Mouse (Mus musculus) embryonic facial prominence, embryonic 14.5 days (tissue): ENCODE data around the gene Rab26. TPM values are rescaled to one million over a fixed set of nuclear protein-coding genes. Genes with fewer than 3 reads are reported as not detected.

Source experiments
- ATAC-seq: fragments of 200-750 bp; cut with Nextera tagmentation; 2 replicates; pipeline ENCODE4 v1.8.0; 2017; ENCODE audit warnings: low read depth, moderate number of reproducible peaks, moderate TSS enrichment
- DNase-seq: peaks from one replicate; pipeline ENCODE4 v3.0.0-alpha.2; 2015; ENCODE audit warnings: low spot score
- H3K27ac ChIP-seq: fragments of 300-500 bp; sonication (generic); replicated peaks from 2 replicates; pipeline ENCODE4 v1.5.1; 2014; ENCODE audit warnings: low read depth, mild to moderate bottlenecking, low read length, moderate library complexity
- H3K27me3 ChIP-seq: fragments of 300-500 bp; sonication (generic); replicated peaks from 2 replicates; pipeline ENCODE4 v1.6.1; 2014; ENCODE audit warnings: low read length; ENCODE audit not compliant: control insufficient read depth, insufficient read depth
- H3K36me3 ChIP-seq: fragments of 300-500 bp; sonication (generic); 2 replicates; pipeline ENCODE4 v1.6.1; 2014; ENCODE audit warnings: low read length, mixed read lengths; ENCODE audit not compliant: control insufficient read depth, insufficient read depth
- H3K4me1 ChIP-seq: fragments of 300-500 bp; sonication (generic); 2 replicates; pipeline ENCODE4 v1.6.1; 2014; ENCODE audit warnings: antibody characterized with exemption, low read length; ENCODE audit not compliant: control insufficient read depth, insufficient read depth
- H3K4me2 ChIP-seq: fragments of 300-500 bp; sonication (generic); 2 replicates; pipeline ENCODE4 v1.6.1; 2014; ENCODE audit warnings: low read depth, mild to moderate bottlenecking, low read length, moderate library complexity, mixed read lengths
- H3K4me3 ChIP-seq: fragments of 300-500 bp; sonication (generic); 2 replicates; pipeline ENCODE4 v1.5.1; 2014; ENCODE audit warnings: low read depth, mild to moderate bottlenecking, low read length
- H3K9ac ChIP-seq: fragments of 300-500 bp; sonication (generic); 2 replicates; pipeline ENCODE4 v1.6.1; 2014; ENCODE audit warnings: low read depth, mild to moderate bottlenecking, low read length, moderate library complexity, mixed read lengths
- H3K9me3 ChIP-seq: fragments of 300-500 bp; sonication (generic); 2 replicates; pipeline ENCODE4 v1.6.1; 2016; ENCODE audit warnings: low read length; ENCODE audit not compliant: control insufficient read depth
- WGBS: fragments of 180-500 bp; shearing (Covaris S2); extraction: QIAGEN DNeasy Blood & Tissue Kit; methylation state at CpG from one replicate; pipeline ENCODE4 v1.1.7; 2014; 5-methylcytosine and 5-hydroxymethylcytosine counted together
- polyA plus RNA-seq: library from polyadenylated mRNA; unstranded; fragments of >200 nt; fragmentation: Nextera tagmentation; extraction: Ambion mirVana; gene quantifications from 2 replicates; pipeline ENCODE4 v1.2.1, GENCODE M21; 2014

Gene Rab26
- polyA plus RNA-seq, 1 experiment from 2014 or later: 2.9 TPM

DNA sequence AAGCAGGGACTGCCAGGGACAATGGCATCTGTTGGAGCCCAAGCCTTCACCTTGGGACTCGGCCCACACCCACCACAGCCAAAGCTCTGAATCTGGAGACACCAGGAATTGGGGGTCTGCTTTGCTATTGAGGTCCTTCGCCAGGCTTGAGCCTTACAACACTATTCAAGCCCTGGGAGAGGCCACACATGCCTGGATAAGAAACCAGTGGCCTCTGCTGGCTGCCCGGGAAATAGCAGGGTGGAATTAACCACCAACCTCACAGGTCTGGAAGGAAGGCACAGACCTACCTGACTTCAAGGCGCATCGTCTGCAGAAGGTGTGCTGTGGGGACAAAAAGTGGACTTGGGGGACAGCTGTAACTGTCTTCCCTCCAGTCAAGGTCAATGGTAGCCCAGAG, 20.4 kb downstream of the Rab26 start:
- DNase-seq (peak; percentile 62), ATAC-seq (peak; percentile 50; the same call in 1 of the 2 replicates)
- 0 out of 2 replicates have a peak overlapping the region, but pooled peaks have one; percentile 12 for H3K4me2 ChIP-seq
- H3K4me1 ChIP-seq: no peaks in the 10 kb centered on the region
- no peak overlapping the region for H3K27ac ChIP-seq
- H3K9me3 ChIP-seq: no peaks in the 10 kb centered on the region
- H3K36me3 ChIP-seq: peaks cover 97% of the 10 kb centered on the region
- no peak overlapping the region for H3K4me3 ChIP-seq
- no peaks in the 10 kb centered on the region for H3K27me3 ChIP-seq
- 55% methylated on average over 5 of the region's 5 CpGs for WGBS
- H3K9ac ChIP-seq: no peak overlapping the region

DNA sequence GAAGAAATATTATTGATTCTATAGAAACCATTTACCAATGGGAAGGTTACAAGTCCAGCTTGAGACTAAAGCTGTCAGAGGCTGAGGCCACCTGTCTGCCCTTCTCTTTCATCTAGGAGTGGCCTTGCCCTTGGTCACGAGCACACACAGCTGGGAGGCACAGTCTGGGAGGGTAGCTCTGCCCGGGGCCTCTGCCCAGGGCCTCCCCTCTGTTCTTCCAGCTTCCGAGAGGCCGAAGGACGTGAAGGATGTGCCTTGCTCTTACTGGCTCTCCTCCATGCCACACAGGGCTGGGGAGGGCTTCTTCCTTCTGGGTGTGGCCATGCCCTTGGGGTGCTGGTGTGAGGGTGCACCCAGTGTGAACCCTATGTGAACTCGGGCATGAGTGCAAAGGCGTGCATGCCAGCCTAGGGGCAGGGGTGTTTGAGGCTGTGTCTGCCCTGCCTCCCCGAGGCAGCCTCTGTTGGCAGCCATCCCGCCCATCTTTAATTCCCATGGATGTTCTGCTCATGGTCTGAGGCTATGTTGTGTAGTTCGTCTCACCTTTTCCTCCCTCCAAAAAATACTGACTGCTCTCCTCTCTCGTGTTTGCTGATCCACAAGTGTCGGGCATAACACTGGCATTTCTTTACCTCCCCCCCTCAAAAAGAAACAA, 26.1 kb downstream of the Rab26 start:
- Histone ChIP-seq H3K36me3 (peaks cover 52% of the 10 kb centered on the region), H3K27me3 (no peaks in the 10 kb centered on the region; the same call in 1 of the 2 replicates), H3K4me1 (peaks cover 4% of the 10 kb centered on the region; the same call in 1 of the 2 replicates), H3K4me2 (no peak overlapping the region), H3K27ac (no peak overlapping the region), H3K4me3 (no peak overlapping the region), H3K9me3 (no peaks in the 10 kb centered on the region), H3K9ac (no peak overlapping the region)
- ATAC-seq: no peak
- no peak for DNase-seq
- 75% methylated on average over 12 of the region's 12 CpGs for WGBS

DNA sequence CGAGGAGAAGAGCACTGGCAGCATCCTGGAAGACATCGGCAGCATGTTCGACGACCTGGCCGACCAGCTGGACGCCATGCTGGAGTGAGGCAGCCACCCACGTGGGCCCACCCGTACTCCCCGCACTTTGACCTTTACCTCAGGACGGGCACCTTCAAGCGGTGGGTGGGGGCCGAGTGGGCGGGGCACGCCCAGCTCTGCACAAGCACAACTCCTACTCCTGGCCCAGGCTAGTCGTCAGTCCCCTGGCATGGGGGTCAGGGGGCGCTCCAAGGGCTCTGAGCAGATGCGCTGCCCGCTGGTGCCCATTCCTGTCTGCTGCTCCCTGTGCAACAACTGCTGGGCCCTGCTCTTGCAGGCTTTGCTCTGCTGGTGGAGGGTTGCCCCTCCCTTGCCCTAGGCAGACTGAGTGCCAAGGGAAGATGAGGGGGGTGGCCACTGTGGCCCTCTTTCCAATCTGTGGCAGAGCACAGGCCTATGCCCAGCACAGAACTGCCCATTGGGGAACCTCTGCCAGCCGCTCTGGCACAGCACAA, 26.8 kb downstream of the Rab26 start:
- H3K4me1 ChIP-seq: peaks cover 4% of the 10 kb centered on the region; the same call in 1 of the 2 replicates
- peak overlapping the region; percentile 39; the same call in 1 of the 2 replicates for H3K4me2 ChIP-seq
- H3K27ac ChIP-seq: no peak overlapping the region
- DNase-seq (no peak), ATAC-seq (no peak)
- H3K36me3 ChIP-seq: peaks cover 47% of the 10 kb centered on the region
- H3K9me3 ChIP-seq: no peaks in the 10 kb centered on the region
- H3K9ac ChIP-seq: no peak overlapping the region
- 47% methylated on average over 11 of the region's 19 CpGs for WGBS
- H3K4me3 ChIP-seq: no peak overlapping the region
- no peaks in the 10 kb centered on the region; the same call in 1 of the 2 replicates for H3K27me3 ChIP-seq

DNA sequence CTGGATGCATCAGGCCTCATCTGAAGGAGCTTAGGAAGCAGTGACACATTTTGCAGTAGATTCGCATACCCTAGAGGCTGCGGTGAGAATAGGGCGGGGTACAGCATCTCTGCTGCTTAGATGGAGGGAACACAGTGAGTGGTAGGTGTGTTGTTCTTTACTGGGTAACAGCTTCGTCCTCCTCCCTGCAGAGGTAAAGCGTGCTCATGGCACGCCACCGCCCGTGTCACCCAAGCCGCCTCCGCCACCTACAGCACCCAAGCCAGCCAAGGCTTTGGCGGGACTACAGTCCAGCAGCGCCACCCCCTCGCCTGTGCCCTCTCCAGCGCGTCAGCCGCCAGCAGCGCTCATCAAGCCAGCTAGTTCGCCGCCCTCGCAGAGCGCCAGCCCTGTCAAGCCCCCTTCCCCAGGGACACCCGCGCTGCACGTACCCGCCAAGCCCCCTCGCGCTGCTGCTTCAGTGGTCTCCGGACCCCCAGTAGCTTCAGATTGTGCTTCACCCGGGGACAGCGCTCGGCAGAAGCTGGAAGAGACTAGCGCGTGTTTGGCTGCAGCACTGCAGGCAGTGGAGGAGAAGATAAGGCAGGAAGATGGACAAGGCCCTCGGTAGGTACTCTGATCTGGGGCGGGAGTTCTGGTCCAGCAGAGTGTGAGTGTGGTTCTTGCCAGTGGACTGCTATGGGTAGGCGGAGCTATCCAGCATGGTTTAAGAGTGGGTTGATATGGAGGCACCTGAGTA, 27.5 kb downstream of the Rab26 start:
- Histone ChIP-seq H3K9ac (peak overlapping the region; percentile 40; the same call in 1 of the 2 replicates), H3K9me3 (no peaks in the 10 kb centered on the region), H3K4me1 (peaks cover 4% of the 10 kb centered on the region; the same call in 1 of the 2 replicates), H3K36me3 (peaks cover 40% of the 10 kb centered on the region), H3K4me3 (0 out of 2 replicates have a peak overlapping the region, but pooled peaks have one; percentile 6), H3K27ac (no peak overlapping the region), H3K4me2 (peak overlapping the region; percentile 39), H3K27me3 (no peaks in the 10 kb centered on the region; the same call in 1 of the 2 replicates)
- no peak for ATAC-seq
- no peak for DNase-seq
- 20% methylated on average over 26 of the region's 36 CpGs for WGBS

DNA sequence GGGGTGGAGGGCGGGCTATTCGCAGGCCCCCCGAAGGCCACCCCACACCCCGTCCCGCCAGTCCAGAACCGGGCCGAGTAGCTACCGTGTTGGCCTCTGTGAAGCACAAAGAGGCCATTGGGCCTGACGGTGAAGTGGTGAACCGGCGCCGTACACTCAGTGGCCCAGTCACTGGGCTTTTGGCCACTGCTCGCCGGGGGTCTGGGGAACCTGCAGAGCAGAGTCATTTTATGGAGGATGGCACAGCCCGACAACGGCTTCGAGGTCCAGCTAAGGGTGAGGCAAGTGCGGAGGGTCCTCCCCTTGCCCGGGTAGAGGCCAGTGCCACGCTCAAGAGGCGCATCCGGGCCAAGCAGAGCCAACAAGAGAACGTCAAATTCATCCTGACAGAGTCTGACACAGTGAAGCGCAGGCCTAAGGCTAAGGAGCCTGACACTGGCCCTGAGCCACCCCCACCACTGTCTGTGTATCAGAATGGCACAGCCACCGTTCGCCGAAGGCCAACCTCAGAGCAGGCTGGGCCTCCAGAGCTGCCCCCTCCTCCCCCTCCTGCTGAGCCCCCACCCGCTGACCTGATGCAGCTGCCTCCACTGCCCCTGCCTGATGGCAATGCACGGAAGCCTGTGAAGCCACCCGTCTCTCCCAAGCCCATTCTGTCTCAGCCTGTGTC, 28.6 kb downstream of the Rab26 start:
- Histone ChIP-seq H3K36me3 (peaks cover 29% of the 10 kb centered on the region), H3K27me3 (no peaks in the 10 kb centered on the region; the same call in 1 of the 2 replicates), H3K27ac (no peak overlapping the region), H3K4me1 (peaks cover 4% of the 10 kb centered on the region; the same call in 1 of the 2 replicates), H3K9ac (no peak overlapping the region), H3K4me3 (no peak overlapping the region), H3K4me2 (no peak overlapping the region), H3K9me3 (no peaks in the 10 kb centered on the region)
- ATAC-seq (no peak), DNase-seq (no peak)
- 90% methylated on average over 27 of the region's 30 CpGs for WGBS

DNA sequence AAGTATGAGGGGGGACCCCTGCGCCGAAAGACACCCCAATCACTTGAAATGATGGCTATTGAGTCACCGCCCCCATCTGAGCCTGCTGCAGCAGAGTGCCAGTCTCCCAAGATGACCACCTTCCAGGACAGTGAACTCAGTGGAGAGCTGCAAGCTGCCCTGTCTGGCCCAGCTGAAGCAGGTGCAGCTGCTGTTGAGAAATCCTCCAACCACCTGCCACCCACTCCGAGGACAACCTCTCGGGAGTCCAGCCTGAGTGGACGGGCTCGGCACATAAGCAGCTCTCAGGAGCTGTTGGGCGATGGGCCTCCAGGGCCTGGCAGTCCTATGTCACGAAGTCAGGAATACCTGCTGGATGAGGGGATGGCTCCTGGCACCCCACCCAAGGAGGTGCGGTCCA, 29.9 kb downstream of the Rab26 start:
- Histone ChIP-seq H3K4me3 (no peak overlapping the region), H3K36me3 (peaks cover 16% of the 10 kb centered on the region), H3K9me3 (no peaks in the 10 kb centered on the region), H3K27me3 (no peaks in the 10 kb centered on the region; the same call in 1 of the 2 replicates), H3K27ac (no peak overlapping the region), H3K4me2 (no peak overlapping the region), H3K4me1 (peaks cover 4% of the 10 kb centered on the region; the same call in 1 of the 2 replicates), H3K9ac (no peak overlapping the region)
- DNase-seq: no peak
- 87% methylated on average over 9 of the region's 10 CpGs for WGBS
- no peak for ATAC-seq

DNA sequence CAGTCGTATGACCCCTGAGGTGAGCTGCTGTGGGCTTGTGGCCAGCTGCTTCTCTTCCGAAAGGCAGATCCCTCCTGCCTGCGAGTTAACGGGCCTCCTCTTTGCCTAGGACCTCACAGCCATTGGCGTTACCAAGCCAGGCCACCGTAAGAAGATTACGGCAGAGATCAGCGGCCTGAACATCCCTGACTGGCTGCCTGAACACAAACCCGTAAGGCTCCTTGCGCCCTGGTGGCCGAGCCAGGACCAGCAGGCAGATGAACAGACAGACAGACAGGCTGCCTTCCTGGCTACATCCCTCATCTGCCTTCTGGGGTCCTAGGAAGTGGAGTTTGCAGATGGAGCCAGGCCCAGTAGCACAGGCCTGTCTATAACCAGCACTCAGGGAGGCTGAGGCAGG, 31.8 kb downstream of the Rab26 start:
- H3K9me3 ChIP-seq: no peaks in the 10 kb centered on the region
- H3K4me1 ChIP-seq: peaks cover 4% of the 10 kb centered on the region; the same call in 1 of the 2 replicates
- no peak overlapping the region for H3K4me3 ChIP-seq
- DNase-seq (no peak), ATAC-seq (no peak)
- H3K36me3 ChIP-seq: no peaks in the 10 kb centered on the region; the same call in 1 of the 2 replicates
- no peak overlapping the region for H3K27ac ChIP-seq
- 41% methylated on average over 11 of the region's 11 CpGs for whole genome bisulfite sequencing
- H3K4me2 ChIP-seq: no peak overlapping the region
- H3K9ac ChIP-seq: no peak overlapping the region
- no peaks in the 10 kb centered on the region; the same call in 1 of the 2 replicates for H3K27me3 ChIP-seq

DNA sequence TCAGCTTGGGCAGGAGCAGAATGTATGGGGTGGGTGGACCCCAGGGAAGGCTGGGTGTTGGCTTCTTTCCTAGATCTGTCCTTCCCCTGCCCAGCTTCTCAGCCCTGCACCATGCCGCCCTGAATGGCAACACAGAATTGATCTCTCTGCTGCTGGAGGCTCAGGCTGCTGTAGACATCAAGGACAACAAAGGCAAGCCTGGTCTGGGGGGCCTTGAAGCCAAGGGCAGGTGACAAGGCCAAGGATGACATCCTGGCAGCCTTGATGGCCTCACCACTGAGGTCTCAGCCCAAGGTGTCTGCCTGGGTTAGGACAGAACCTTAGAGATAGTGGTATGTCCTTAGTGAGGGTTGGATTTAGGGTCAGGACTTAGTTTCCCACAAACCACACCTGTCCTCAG, 38.0 kb downstream of the Rab26 start:
- no peaks in the 10 kb centered on the region for H3K9me3 ChIP-seq
- H3K27ac ChIP-seq: no peak overlapping the region
- no peaks in the 10 kb centered on the region for H3K36me3 ChIP-seq

More for the DNA sequence above, 38.0 kb downstream of the Rab26 start:
- no peak overlapping the region for H3K4me3 ChIP-seq
- H3K9ac ChIP-seq: no peak overlapping the region
- ATAC-seq (no peak), DNase-seq (no peak)
- H3K4me2 ChIP-seq: no peak overlapping the region
- H3K27me3 ChIP-seq: no peaks in the 10 kb centered on the region
- 82% methylated on average over 1 of the region's 1 CpGs for WGBS
- no peaks in the 10 kb centered on the region for H3K4me1 ChIP-seq
